Mouse (Mus musculus): ENCODE measurements around the gene Lamtor2.

Gene Lamtor2

DNA sequence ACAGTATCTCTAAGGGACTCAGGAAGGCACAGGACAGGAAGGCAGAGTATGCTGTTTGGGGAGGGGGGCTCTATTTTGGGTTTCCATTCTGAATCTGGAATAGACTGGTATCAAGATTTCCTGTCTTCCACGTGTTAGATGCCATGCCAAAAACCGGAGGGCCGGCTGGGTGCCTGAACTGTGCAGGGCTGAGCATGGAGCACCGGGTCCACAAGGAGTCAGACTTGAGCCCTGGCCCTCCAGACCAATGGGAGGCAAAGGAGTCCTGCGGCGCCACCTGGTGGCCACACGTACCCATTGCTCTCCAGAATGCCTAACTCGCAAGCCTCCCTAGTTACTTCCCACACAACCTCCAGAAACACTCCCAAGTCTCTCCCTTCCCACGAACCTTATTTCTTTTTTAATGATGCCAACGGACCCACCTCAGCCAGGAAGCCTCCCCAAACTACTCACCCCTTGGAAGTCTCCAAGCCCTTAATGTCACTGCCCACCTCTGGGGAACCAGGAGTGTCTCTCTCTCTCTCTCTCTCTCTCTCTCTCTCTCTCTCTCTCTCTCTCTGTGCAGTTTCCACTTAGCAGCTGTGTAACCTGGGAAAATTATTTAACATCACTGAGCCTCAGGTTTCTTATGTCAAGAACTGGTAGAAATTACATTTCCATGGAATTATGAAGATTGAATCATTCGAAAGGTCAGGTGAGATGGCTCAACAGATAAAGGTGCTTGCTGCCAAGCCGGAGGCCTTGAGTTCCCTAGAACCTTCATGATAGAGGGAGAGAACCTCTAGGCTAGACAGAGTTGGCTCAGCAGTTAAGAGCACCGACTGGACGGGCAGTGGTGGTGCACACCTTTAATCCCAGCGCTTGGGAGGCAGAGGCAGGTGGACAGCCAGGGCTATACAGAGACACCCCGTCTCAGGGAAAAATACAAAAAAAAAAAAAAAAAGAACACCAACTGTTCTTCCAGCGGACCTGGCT lies 26.4 kb downstream of the Lamtor2 start:
- DNase-seq (ENCODE audit: low spot score in 2 of 2) = peak; percentile 79 to 80

DNA sequence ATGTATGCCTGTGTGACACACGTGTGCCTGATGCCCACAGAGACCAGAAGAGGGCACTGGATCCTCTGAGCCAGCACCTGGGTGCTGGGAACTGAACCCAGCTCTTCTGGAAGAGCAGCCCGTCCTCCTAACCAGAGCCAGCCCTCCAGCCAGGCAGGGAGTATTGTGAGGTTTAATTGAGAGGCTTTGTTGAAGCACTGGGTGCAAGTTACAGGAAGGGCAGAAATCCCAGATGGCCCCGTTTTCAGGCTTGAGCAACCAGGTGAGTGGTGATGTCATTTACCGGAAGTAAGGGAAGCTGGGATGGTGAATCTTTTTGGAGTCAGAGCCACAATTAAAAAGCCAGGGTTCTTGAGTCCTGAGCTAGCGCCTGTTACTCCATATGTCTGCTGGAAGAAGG lies 27.9 kb downstream of the Lamtor2 start:
- DNase-seq (ENCODE audit: low spot score in 2 of 2) = no peak

DNA sequence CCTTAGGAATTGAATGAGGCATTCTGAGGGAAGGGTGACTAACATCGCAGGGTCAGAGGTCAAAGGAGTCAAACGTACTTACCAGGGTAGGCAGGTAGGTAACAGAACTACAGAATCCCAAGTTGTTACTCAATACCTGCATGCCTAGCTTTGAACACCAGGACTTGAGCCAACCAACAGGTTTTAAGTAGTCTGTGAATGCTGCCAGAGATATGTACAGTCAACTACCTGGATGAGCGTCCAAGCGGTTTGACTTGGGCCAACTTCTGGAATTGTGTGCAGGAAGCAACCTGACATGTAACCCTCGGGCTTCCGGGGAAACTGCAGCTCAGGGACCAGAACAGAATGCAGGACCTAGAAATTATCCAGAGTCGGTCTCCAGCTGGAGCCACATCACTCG lies 29.8 kb downstream of the Lamtor2 start:
- DNase-seq (ENCODE audit: low spot score in 2 of 2) = no peak

DNA sequence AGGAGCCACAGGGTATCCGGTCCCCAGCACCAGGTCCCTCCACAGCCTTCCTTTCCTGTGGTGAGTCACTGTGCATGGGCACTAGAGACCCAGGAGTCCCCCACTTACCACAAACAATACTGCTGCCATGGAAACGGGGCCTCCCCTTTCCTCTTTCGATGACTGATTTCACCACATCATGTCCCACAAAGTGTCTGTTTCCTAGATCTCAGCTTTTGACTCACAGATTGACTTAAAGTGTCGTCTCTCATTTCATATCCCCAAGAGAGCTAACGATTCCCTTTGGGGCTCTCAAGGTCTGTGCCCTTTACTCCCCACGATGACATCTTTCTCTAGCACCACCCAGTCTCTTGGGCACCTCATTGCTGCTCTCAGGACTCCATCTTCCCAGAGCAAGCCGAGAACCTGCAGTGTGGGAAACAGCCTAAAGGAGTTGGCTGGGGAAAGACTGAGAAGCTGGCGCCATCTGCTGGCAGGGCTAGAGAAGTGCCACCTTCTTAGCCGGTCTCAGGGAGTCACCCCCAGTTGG lies 31.0 kb downstream of the Lamtor2 start:
- DNase-seq (ENCODE audit: low spot score in 2 of 2) = peak; percentile 60 to 66

DNA sequence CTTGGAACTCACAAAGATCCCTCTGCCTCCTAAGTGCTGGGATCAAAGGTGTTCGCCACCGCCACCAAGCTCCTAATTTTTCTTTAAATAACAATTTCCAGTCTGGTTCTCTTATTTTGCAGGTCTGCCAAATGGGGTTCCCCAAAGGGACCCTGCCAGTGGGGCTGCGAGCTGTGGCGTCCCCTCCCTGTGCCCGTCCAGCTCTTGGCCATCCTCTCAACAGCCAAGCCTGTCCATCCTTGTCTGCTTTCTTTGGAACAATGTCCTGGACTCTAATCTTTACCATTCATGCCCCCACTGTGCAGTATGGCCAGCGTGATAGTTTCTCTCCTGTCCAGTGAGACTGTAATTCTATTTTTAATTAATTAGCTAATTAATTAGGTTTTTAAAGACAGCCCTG lies 31.7 kb downstream of the Lamtor2 start:
- no peak for DNase-seq (ENCODE audit: low spot score in 2 of 2)

DNA sequence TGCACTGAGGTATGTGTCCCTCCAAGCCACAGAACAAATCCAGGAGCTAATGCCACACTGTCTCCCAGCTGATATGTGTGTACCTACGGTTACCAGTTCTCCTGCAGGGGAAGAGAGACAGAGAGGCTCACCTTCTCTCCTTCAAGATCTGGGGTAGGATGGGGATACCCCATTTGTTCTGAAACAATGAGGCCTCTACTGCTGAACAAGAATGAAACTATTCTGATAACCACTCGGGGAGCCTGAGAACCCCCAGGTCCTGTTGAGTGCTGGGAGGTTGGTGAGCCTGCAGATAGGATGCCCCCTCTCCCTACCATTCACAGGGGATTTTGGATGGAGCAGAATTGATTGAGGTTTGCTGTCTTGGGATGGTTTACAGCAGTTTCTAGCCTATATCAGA lies 32.8 kb downstream of the Lamtor2 start:
- no peak for DNase-seq (ENCODE audit: low spot score in 2 of 2)

DNA sequence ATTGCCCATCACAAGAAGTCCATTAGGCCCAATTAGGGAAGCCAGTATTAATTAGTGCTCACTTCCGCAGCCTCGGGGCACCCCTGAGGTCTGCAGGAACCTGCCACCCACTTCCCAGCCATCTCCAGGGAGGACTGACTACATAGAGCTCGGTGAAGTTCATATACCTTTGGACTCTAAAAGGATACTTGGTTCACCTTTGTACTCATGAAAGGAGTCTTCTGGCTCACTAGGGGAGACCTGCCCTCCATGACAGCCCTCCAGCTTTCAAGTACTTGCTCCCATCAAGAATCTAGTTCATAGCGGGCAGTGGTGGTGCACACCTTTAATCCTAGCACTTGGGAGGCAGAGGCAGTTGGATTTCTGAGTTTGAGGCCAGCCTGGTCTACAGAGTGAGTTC lies 34.5 kb downstream of the Lamtor2 start:
- DNase-seq (ENCODE audit: low spot score in 2 of 2) = no peak

DNA sequence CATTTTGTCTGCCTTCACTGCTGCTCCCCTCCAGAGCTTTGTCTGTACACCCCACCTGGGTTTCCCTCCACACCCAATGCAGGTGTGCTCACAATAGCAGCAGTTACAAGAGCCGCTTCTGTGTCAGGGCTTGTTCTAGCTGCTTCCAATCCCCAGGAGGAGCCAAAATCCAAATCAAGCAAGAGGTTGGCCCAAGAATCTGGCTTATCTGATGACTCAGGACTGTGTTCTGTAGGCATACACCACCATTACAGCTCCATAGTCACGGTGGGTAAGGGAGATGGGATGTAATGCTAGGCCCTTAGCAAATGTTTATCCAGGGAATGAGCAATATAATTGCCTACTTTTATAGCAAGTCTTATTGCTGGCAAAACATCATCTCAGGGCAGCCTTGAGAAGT lies 36.5 kb downstream of the Lamtor2 start:
- DNase-seq (ENCODE audit: low spot score in 2 of 2) = no peak

DNA sequence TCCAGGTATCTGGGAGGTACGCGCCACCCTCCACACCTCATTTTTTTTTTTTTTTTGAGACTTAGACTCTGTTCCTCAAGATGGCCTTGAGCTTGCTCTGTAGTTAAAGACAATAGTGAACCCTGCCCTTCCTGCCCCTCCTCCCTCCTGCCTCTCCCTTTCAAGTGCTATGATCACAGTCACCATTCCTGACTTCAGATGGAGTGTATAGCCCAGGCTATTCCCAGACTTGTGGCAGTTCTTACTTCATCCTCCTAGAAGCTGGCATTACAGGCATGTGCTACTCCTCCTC lies 37.8 kb downstream of the Lamtor2 start:
- DNase-seq (ENCODE audit: low spot score in 2 of 2) = no peak

DNA sequence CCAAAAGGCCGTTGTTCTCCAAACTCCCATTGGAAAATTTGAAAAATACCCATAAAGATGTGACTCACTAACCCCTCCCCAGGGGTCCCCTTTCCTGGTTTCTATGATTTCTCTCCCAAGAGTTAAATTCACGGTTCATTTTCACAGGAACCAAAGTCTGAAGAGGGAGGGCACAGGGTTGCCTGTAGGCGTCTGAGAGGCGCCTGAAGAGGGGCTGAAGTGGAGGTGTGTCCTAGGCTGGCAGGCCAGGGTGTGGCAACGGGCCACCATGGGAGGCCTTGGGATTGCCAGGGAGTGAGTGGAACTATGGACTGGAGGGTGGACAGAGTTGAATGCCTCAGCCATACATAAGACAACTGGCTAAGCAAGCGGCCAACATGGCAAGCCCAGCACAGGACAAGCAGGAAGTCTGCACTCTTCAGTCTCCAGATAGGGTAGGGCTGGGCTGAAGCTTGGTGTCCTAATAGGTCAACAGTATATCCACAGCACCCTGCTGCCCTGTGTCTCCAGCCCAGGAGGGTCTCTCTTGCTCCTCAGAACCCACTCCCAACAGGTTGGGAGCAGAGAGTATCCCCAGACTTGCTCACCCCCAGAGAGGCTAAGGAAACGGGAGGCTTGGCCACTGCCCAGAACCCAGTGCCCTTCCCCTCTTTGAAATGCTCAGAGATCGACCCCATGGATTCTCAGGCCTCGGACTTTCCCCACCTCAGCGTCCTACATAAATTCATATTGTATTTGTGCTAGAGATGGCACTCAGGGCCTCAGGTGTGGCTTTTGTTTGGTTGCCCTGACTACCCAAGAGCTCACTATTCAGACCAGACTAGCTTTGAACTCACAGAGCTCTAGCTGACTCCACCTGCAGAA lies 38.4 kb downstream of the Lamtor2 start:
- no peak for DNase-seq (ENCODE audit: low spot score in 2 of 2)

DNA sequence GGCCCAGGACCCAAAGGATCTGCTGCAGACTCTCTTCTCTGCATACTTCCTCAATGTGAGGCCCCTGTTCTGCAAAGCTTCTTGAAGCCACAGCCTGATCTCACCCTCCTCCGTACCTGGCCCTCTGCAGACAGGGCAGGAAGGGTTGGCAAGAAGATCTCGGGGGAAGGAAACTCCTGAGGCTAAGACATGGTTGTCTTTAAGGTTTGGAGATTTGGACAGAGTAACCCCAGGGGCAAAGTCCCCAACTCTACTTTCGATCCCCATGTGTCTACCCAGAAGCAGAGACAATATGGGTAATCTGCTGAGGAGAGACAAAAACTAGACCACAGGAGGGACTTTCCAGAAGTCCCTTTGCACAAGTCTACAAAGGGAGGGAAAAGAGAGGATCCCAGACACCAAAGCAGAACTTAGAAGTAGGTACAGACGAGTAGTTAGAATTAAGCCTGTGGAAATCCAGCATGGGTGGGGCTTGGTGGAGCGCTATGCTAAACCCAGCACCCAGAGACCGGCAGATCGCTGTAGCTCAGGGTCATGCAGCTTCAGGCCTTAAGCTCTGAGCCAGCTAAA lies 39.2 kb downstream of the Lamtor2 start:
- no peak for DNase-seq (ENCODE audit: low spot score in 2 of 2)

DNA sequence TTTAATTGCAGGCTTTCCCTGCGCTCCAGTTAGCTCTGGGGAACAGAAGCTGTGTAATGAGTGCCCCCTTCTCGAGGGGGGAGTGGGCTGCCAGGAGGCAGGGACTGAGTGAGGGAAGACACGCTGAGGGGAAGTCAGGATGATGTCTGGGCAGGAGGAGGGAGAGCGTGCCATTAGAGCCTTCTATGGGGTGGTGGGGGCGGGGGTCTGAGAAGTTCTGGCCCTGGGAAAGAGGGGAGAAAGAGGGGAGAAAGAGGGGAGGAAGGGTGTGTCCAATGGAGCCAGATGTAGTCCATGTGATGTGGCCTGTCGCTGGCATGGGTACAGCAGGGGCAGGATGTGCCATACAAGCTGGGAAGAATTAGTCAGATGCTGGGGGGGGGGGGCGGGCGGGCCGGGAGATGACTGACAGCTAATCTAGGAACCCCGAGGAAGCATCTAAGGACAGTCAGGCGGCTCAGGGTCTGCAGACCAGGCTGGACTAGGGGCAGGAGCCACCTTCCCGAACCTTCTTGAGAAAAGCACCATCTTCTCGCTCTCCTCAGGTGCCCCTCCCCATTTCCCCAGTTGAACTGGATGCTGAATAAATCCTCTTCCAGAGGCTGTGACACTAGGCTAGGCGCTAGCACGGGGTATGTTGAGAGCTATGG lies 39.9 kb downstream of the Lamtor2 start:
- no peak for DNase-seq (ENCODE audit: low spot score in 2 of 2)

DNA sequence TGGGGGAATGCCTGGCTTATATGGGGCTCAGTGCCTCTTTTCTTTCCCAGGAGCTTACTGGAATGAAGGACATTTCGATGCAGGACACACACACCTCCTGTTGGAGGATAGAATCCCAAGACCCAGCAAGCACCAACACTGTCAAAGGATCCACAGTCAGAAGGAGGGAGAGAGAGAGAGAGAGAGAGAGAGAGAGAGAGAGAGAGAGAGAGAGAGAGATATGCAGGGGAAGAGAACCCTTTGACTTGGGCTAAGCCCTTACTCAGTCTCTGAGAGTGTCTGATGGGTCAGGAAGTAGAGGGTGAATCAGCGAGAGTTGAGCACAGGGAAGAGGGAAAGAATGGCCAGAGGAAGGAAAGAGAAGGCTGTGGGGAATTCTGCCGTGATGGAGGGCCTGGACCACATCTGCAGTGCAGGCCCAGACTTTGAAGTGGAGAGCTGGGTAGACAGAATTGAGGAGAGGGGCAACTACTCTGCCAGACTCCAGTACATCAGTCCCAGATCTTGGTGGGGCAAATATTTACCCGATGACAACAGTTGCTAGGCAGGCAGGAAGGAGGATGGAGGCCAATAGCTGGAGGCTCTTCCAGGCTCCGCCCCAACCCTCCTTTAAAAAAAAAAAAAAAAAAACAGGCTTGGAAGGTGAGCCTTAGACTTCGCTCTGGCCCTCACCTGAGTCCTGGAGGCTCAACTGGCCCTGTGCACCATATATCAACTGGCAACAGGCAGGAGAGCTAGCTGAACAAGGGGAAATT lies 40.6 kb downstream of the Lamtor2 start:
- DNase-seq (ENCODE audit: low spot score in 2 of 2) = no peak

DNA sequence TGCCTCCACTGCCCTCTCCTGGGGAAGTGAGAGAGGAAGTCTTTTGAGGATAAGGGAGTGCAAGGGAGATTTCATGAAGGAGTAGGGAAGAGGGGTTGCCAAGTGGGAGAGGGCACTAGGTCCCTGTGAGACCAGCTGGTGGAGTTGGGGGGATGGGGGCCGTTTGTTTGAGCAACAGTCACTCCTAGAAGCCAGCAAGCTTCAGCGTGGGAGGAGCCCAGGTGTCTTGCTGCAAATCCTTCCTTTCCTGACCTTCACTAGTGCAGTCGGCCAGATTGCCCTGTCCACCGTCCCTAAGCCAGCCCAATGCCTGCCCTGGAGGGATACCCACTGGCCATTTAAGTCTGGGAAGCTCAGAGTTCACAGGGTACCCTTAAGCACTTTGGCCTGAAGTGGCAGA lies 41.3 kb downstream of the Lamtor2 start:
- DNase-seq (ENCODE audit: low spot score in 2 of 2) = no peak

DNA sequence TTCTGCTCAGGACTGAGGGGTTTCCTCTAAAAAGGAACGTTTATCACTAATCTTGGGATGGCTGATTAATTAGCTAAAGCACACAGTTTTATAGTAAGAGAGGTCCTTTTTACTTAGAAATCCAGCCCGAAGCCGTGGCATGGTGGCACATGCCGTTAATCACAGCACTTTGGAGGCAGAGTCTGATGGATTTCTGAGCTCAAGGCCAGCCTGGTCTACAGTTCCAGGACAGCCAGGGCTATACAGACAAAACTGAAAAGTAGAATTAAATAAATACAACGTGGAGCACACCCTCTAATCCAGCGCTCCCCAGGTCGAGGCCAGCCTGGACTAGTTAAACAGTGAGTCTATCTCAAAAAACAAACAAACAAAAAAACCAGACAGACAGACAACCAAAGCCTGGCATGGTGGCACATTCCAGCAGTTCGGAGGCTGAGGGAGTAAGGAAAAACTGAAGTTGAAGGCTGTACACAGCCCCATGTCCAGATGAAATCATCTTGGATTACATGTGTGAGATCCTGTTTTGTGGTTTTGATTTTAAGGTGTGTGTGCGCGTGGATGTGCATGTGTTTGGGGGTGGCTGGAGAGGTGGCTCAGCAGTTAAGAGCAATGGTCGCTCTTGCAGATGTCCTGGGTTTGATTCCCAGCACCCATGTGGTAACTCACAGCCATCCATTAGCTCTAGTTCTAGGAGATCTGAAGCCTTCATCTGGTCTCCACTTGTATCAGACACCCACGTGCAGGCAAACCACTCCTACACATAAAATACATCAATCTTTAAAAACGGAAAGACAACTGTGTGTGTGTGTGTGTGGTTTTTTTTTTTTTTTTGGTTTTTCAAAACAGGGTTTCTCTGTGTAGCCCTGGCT lies 42.2 kb downstream of the Lamtor2 start:
- no peak for DNase-seq (ENCODE audit: low spot score in 2 of 2)

DNA sequence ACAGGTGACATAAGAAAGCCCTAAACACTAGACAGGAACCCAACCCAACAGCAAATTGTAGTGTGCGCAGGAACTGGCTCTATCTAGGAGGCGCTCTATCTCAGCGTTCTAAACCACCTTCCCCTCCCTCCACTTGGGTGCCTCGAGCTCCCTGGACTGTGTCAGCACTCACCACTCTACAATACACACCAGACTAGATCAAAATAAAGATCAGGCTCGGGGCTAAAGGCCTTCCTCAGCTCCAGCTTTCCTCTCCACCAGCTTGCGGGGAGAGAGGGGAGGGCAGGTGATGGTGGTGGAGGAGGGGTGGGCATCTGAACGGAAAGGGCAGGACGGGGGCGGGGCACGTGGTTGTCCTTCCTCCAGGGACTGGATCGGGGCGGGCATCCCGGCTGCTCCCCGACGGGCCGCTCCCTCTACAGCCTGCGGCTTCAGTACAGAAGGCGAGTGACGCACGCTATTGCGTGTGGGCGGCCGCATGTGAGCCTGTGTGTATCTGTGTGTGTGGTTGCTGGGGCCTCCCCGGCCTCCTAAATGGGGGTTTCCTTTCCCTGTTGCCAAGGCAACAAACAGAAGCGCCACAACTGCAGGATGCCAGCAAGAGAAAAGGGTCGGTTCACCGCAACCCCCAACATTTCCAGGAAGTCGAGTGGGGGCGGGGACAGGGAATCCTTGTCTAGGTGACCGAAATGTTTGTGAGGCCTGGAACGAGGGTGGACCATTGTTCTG lies 43.0 kb downstream of the Lamtor2 start, which contains the start of gene Lmna:
Lmna (minus strand) TSS at position 265 of the 729 bp plus-strand sequence.
- DNase-seq (ENCODE audit: low spot score in 2 of 2) = peak; percentile 92 to 96

DNA sequence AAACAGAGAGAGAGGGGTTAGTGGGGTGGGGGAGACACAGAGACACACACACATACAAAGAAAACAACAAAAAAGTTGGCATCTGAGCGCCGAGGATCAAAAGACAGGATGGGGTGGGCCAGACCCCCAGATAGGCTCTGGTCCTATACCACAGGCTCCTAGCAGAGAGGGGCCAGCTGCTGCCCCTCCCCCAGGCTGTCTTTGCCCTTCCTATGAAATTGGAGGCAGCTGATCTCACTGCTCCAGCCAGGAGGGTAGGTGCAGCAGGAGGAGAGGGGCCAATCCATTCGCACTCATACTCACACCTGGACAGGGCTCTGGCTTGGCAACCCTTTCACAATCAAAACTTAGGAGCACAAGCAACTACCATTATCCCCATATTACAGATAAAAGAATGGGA lies 43.6 kb downstream of the Lamtor2 start:
- no peak for DNase-seq (ENCODE audit: low spot score in 2 of 2)

DNA sequence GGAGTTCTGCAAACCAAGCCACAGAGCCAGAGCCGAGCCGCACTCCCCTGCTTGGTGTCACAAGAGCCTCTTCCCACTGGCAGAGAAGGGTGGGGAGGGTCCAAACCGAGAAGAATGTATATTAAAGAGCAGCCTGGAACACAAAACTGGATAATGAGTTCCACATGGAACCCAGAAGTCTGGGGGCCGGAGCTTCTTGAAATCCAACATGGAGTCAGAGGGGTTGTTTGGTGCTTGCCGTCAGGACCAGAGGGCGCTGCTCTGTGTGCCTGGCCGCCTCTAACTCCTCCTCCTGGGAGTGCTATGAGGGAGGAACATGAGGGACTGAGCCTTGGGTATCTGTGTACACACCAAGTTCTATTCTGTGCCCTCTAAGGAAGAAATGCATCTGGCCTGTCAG lies 47.1 kb downstream of the Lamtor2 start:
- no peak for DNase-seq (ENCODE audit: low spot score in 2 of 2)

DNA sequence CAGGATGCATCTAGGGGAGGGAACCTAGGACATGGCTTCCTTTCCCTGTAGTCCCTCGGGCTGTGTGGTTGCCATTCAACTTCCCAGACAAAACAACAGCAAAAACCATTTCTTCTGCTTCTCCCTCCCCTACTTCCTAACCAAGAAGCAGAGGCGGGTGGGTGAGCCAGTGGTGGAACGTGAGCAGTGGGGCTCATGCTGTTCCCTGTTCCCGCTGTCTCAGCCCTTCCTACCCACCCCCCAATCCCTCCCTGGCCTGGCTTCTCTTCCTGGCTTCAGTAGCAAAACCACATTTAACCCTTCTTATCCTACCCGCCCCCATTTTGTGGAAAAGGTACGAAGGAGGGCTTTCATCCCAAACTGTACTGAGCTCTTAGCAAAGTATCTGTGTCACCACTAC lies 47.8 kb downstream of the Lamtor2 start:
- DNase-seq (ENCODE audit: low spot score in 2 of 2) = no peak
